ENCODE assay signal across 17 mouse cellular contexts in the genomic region with DNA sequence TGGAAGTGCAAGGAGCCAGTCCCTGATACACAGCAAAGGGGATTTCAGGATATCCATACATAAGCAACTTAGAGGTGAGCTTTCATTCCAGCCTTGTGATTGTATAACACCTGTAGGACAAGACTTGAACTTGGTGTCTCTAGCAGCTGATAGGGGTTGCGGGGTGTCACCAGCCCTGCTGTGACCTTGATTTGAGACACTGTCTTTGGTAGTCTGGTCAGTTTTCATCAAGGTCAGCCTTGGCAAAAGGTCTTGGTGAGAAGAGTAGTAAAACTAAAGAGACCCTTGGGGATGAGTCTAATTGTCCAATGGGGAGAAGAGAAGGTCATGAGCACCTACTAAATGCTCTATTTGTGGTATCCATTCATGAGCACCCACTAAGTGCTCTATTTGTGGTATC.
"Had no signal": no experiment of that assay in that cellular context is flagged by ENCODE, and none has a peak within 500 bp of the region (broad histone marks: within the 10 kb centered on the region; RNA-seq: fewer than 3 reads in every experiment).

No protein-coding gene starts in this region.

- H3K4me2 ChIP-seq: lung, embryonic 14.5 days; midbrain, embryonic 13.5 days; neural tube, embryonic 13.5 days; neural tube, embryonic 15.5 days had no signal

- H3K36me3 ChIP-seq: midbrain, embryonic 13.5 days; neural tube, embryonic 13.5 days; neural tube, embryonic 15.5 days had no signal

- H3K9me3 ChIP-seq: midbrain, embryonic 10.5 days; midbrain, embryonic 13.5 days; neural tube, embryonic 13.5 days; neural tube, embryonic 15.5 days had no signal

- H3K27me3 ChIP-seq: midbrain, embryonic 13.5 days; neural tube, embryonic 13.5 days; neural tube, embryonic 15.5 days had no signal

- ATAC-seq: midbrain, embryonic 13.5 days; midbrain, embryonic 16.5 days had no signal

- H3K4me3 ChIP-seq: midbrain, embryonic 10.5 days; midbrain, embryonic 13.5 days; myocyte; neural tube, embryonic 13.5 days; neural tube, embryonic 15.5 days had no signal

- H3K9ac ChIP-seq: lung, embryonic 14.5 days; midbrain, embryonic 13.5 days; neural tube, embryonic 13.5 days; neural tube, embryonic 15.5 days had no signal

- DNase-seq: lung, adult 18-20 months; lung, embryonic 14.5 days; lung, postnatal 10 days; lung, postnatal 4 days; right cerebral cortex, adult 18-20 months; right cerebral cortex, postnatal 25 days; right cerebral cortex, postnatal 4 days; spleen, adult 18-20 months; thymus, adult 18-20 months; thymus, postnatal 14 days; thymus, postnatal 36 days had no signal
